Comparison of ENCODE assay signal across 9 mouse cellular contexts in the genomic region with DNA sequence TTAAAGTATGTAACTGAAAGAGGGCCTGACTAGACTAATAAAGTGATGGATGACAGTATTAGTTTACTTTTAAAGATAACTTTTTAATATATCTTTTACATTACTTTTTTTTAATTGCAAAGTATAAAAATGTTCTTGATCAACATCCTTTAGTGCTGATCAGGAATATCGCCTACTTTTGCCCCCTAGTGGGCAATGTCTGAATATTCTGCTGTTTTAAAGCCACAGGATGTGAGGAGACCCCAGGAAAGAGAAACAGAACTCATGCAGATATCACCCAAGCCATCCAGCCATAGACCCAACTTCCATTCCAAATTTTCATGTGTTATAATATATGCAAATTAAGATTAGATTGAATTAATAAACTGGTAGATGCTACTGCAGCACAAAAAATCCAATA. TPM values are rescaled to one million over a fixed set of nuclear protein-coding genes. Genes with fewer than 3 reads are reported as not detected.
A peak's percentile ranks its signal among the peaks of the same experiment; 100 is the strongest.
DNase-seq lines count a peak whose midpoint lies in the region; ATAC-seq and TF ChIP-seq lines count a peak whose summit lies in the region.
"Had no signal": no experiment of that assay in that cellular context is flagged by ENCODE, and none has a peak within 500 bp of the region (broad histone marks: within the 10 kb centered on the region; RNA-seq: fewer than 3 reads in every experiment).

No protein-coding gene starts in this region.

- WGBS in kidney, embryonic 16.5 days = 22% methylated on average over 1 of the region's 1 CpGs

- H3K4me1 ChIP-seq in kidney, embryonic 16.5 days (ENCODE audit: insufficient read depth, low read length) = no peaks in the 10 kb centered on the region
- H3K4me1 ChIP-seq in G1E (ENCODE audit: insufficient read depth, low read depth, low read length) = no peaks in the 10 kb centered on the region

- no peak for TF ChIP-seq CTCF in G1E (IDR thresholded peaks at IDR 0.05; ENCODE audit: low read depth, low read length)

- ATAC-seq in kidney, embryonic 16.5 days (ENCODE audit: low FRiP score, low TSS enrichment) = no peak
- no peak for ATAC-seq in G1E (ENCODE audit: extremely low read depth, insufficient number of reproducible peaks, low FRiP score, poor library complexity, severe bottlenecking)
- ATAC-seq: midbrain, embryonic 16.5 days had no signal

- no peak overlapping the region for H3K4me2 ChIP-seq in kidney, embryonic 16.5 days (replicated peaks; ENCODE audit: low read depth, low read length)

- peak; percentile 34 for DNase-seq in kidney, postnatal 10 days
- DNase-seq in B cell, adult 2 months = peak; percentile 9 to 24
- DNase-seq in G1E (ENCODE audit: low spot score) = peak; percentile 14
- DNase-seq in hindlimb bud, embryonic 11.5 days (ENCODE audit: extremely low spot score, low read depth, low spot score) = peak; percentile 28
- DNase-seq in frontal cortex, postnatal 14 days (ENCODE audit: low spot score in 2 of 2) = no peak
- DNase-seq in heart, postnatal 25 days (ENCODE audit: low spot score) = no peak
- DNase-seq: cerebellum, adult 11 months had no signal

- no peaks in the 10 kb centered on the region for H3K9me3 ChIP-seq in kidney, embryonic 16.5 days (ENCODE audit: low read length)
- H3K9me3 ChIP-seq in G1E (replicated peaks) = no peaks in the 10 kb centered on the region

- intact Hi-C loops in heart, postnatal 25 days (cut with DNase I) = no loop called here

- H3K27ac ChIP-seq in kidney, embryonic 16.5 days (ENCODE audit: low read length) = no peak overlapping the region

- 0 out of 2 replicates have a peak, but pooled peaks cover 7% of the 10 kb centered on the region for H3K36me3 ChIP-seq in kidney, embryonic 16.5 days (ENCODE audit: insufficient read depth, low read length)
- peaks cover 52% of the 10 kb centered on the region for H3K36me3 ChIP-seq in G1E (replicated peaks)

- no peak overlapping the region for H3K9ac ChIP-seq in kidney, embryonic 16.5 days (replicated peaks; ENCODE audit: low read length)

- no peaks in the 10 kb centered on the region for H3K27me3 ChIP-seq in kidney, embryonic 16.5 days (ENCODE audit: insufficient read depth, low read length)
- no peaks in the 10 kb centered on the region for H3K27me3 ChIP-seq in G1E (ENCODE audit: insufficient read depth, low read length)

- H3K4me3 ChIP-seq in kidney, embryonic 16.5 days (ENCODE audit: low read length) = no peak overlapping the region
- H3K4me3 ChIP-seq in G1E (ENCODE audit: low read depth, low read length) = no peak overlapping the region

RNA-seq across cellular contexts. Expression of gene Cldn20, which starts 1.1 kb away (rescaled TPM):
- polyA plus RNA-seq in kidney, embryonic 16.5 days (2015; fragmentation: Nextera tagmentation; extraction: Ambion mirVana) = not detected in 2 replicates
- total RNA-seq in G1E (2014; fragmentation: Nextera tagmentation) (not detected in 2 replicates), G1E (2017) (not detected in 2 replicates)
- polyA plus RNA-seq in G1E (2012) = not detected in 2 replicates
- total RNA-seq in heart, postnatal 25 days (2021) = not detected

RNA-seq across cellular contexts. Expression of gene Tfb1m, which starts 24.2 kb away (rescaled TPM):
- 15.2 and 16.0 TPM in 2 replicates for polyA plus RNA-seq in kidney, embryonic 16.5 days (2015; fragmentation: Nextera tagmentation; extraction: Ambion mirVana)
- total RNA-seq in G1E (2014; fragmentation: Nextera tagmentation) = 36.3 and 49.9 TPM in 2 replicates
- 17.0 and 22.6 TPM in 2 replicates for total RNA-seq in G1E (2017)
- 1.8 TPM in 2 replicates for polyA plus RNA-seq in G1E (2012)
- total RNA-seq in heart, postnatal 25 days (2021) = 10 to 100 TPM in 1 of 2 experiments, 1 to 10 TPM in 1; 9.9 to 11.7 TPM

Comparison
In these comparisons a context has a peak if more than half of its experiments do, and no peak if none do; other contexts are left out.
1. DNase-seq: peak in kidney, postnatal 10 days (single experiment), B cell, adult 2 months (2 of 2), G1E (single experiment) and hindlimb bud, embryonic 11.5 days (single experiment); none in frontal cortex, postnatal 14 days (0 of 2) and heart, postnatal 25 days (single experiment).